Mouse (Mus musculus) spleen, adult 2 months (tissue): ENCODE measurements around the gene Epb41l1.

ENCODE experiments used
- CTCF ChIP-seq: fragments of 200-500 bp; IDR thresholded peaks from 2 replicates; pipeline ENCODE4 v1.5.1; 2011; ENCODE audit warnings: mild to moderate bottlenecking, inconsistent platforms; ENCODE audit not compliant: insufficient read depth, insufficient read length, insufficient replicate concordance; ENCODE audit errors: extremely low read depth
- POLR2A ChIP-seq: fragments of 200-500 bp; IDR thresholded peaks from 2 replicates; pipeline ENCODE4 v1.6.1; 2011; ENCODE audit warnings: low read depth, low read length, inconsistent platforms

DNA sequence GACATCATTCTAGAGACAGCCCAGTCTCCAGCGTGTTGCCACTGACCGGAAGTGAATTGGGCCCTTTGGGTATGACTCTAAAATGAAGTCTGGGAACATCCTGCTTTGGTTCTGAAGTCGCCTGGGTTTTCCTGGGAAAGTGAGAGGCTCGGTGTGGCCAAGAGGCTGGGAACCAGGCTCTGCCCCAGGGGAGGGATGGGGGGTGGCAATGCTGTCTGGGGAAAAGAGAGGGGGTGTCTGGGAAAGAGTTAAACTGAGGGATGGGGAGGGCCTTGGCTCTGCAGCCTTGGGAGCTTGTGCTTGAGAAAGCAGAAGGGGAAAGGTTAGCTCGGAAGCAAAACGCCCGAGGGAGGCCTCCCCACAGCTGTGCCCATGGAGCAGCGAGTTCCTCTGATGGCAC, 53.0 kb downstream of the Epb41l1 start:
- TF ChIP-seq CTCF (no peak), POLR2A (no peak)
